Mouse (Mus musculus): ENCODE measurements around the gene Efcab11. TPM values are rescaled to one million over a fixed set of nuclear protein-coding genes. Genes with fewer than 3 reads are reported as not detected.

The Efcab11 gene
- polyA plus RNA-seq, 1 experiment from 2014 or later, result 5.7 TPM

DNA sequence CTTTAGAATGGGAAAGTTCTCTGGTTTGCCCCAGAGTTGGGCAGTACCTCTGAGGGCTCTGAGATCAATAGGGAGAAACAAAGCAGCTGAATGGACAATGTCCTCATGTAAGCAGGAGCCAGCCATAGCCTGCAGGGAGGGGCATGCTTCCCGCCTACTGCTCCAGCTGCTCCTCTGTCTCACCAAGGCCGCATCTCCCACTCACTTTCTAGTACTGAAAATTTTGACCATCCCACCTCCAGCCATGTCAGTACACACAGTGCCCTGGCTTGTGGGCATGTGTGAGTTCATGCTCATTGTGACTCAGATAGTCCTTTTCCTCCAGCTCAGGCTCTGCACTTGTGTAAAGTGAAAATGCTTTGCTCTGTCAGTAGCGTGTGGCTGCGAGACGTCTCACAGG, 20.3 kb upstream of the Efcab11 start:
- H3K36me3 ChIP-seq, result peaks cover 71% of the 10 kb centered on the region
- H3K4me1 ChIP-seq (replicated peaks), result no peaks in the 10 kb centered on the region
- 87% methylated on average over 5 of the region's 5 CpGs for WGBS (ENCODE audit: insufficient replicate concordance)
- H3K27ac ChIP-seq, result no peak overlapping the region
- ATAC-seq (ENCODE audit: low read depth), result no peak
- no peaks in the 10 kb centered on the region for H3K9me3 ChIP-seq (replicated peaks)
- H3K27me3 ChIP-seq, result no peaks in the 10 kb centered on the region
- H3K4me3 ChIP-seq (replicated peaks), result no peak overlapping the region
- DNase-seq, result no peak
- no peak overlapping the region for H3K4me2 ChIP-seq
- no peak overlapping the region for H3K9ac ChIP-seq

- no peak overlapping the region for H3K9ac ChIP-seq
- H3K27me3 ChIP-seq, result no peaks in the 10 kb centered on the region
- DNase-seq, result no peak
- no peak for ATAC-seq (ENCODE audit: low read depth)
- no peak overlapping the region for H3K4me2 ChIP-seq
- WGBS (ENCODE audit: insufficient replicate concordance), result 68% methylated on average over 4 of the region's 4 CpGs
- no peaks in the 10 kb centered on the region for H3K9me3 ChIP-seq (replicated peaks)
- H3K36me3 ChIP-seq, result peaks cover 73% of the 10 kb centered on the region
- no peak overlapping the region for H3K27ac ChIP-seq
- peaks cover 3% of the 10 kb centered on the region; the same call in 1 of the 2 replicates for H3K4me1 ChIP-seq (replicated peaks)
- no peak overlapping the region for H3K4me3 ChIP-seq (replicated peaks)
These were observed 18.7 kb upstream of the Efcab11 start for GRCm38 (mm10) chr12:99902867-99903370.

- Histone ChIP-seq H3K4me3 (replicated peaks) (no peak overlapping the region), H3K27ac (no peak overlapping the region), H3K4me1 (replicated peaks) (peaks cover 3% of the 10 kb centered on the region; the same call in 1 of the 2 replicates), H3K4me2 (no peak overlapping the region), H3K9me3 (replicated peaks) (no peaks in the 10 kb centered on the region), H3K27me3 (no peaks in the 10 kb centered on the region), H3K9ac (no peak overlapping the region), H3K36me3 (peaks cover 70% of the 10 kb centered on the region)
- 65% methylated on average over 8 of the region's 8 CpGs for WGBS (ENCODE audit: insufficient replicate concordance)
- no peak for DNase-seq
- ATAC-seq (ENCODE audit: low read depth), result no peak
These were observed 18.0 kb upstream of the Efcab11 start for GRCm38 (mm10) chr12:99901973-99902866.

- H3K36me3 ChIP-seq, result peaks cover 74% of the 10 kb centered on the region
- H3K9ac ChIP-seq, result no peak overlapping the region
- DNase-seq, result no peak
- no peaks in the 10 kb centered on the region for H3K27me3 ChIP-seq
- WGBS (ENCODE audit: insufficient replicate concordance), result 35% methylated on average over 3 of the region's 3 CpGs
- no peak overlapping the region for H3K27ac ChIP-seq
- H3K4me3 ChIP-seq (replicated peaks), result no peak overlapping the region
- no peak overlapping the region for H3K4me2 ChIP-seq
- no peaks in the 10 kb centered on the region for H3K9me3 ChIP-seq (replicated peaks)
- peaks cover 3% of the 10 kb centered on the region; the same call in 1 of the 2 replicates for H3K4me1 ChIP-seq (replicated peaks)
- ATAC-seq (ENCODE audit: low read depth), result no peak
These were observed 15.8 kb upstream of the Efcab11 start for GRCm38 (mm10) chr12:99899991-99900390.

GRCm38 (mm10) chr12:99898248-99898870, 14.1 kb upstream of the Efcab11 start:
- 69% methylated on average over 16 of the region's 16 CpGs for WGBS (ENCODE audit: insufficient replicate concordance)
- no peak for DNase-seq

DNA sequence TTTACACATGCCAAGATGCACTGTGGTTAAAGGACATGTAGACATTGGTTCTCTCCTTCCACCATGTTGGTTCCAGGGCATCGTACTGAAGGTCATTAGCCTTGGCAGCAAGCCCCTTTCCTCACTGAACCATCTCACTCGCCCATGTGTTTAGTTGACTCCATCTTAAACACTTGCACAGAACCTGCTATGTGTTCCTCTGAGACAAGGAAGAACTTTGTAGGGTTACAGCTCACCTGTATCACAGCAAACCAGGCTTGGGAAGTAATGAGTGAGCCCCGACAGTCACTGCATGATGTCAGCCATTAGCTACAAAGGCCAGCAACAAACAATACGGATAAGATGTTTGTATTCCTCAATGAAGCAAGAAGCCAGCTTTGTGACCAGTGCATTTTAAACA, 13.6 kb upstream of the Efcab11 start:
- Histone ChIP-seq H3K4me2 (no peak overlapping the region), H3K36me3 (peaks cover 76% of the 10 kb centered on the region), H3K27ac (no peak overlapping the region), H3K4me3 (replicated peaks) (no peak overlapping the region), H3K4me1 (replicated peaks) (peaks cover 3% of the 10 kb centered on the region; the same call in 1 of the 2 replicates), H3K9me3 (replicated peaks) (no peaks in the 10 kb centered on the region), H3K27me3 (no peaks in the 10 kb centered on the region), H3K9ac (no peak overlapping the region)
- 80% methylated on average over 4 of the region's 4 CpGs for WGBS (ENCODE audit: insufficient replicate concordance)
- DNase-seq (no peak), ATAC-seq (ENCODE audit: low read depth) (no peak)

More at GRCm38 (mm10) chr12:99898248-99898870, 14.1 kb upstream of the Efcab11 start:
- ATAC-seq (ENCODE audit: low read depth), result peak; percentile 41; the same call in 1 of the 2 replicates
- Histone ChIP-seq H3K27me3 (no peaks in the 10 kb centered on the region), H3K4me1 (replicated peaks) (peaks cover 3% of the 10 kb centered on the region; the same call in 1 of the 2 replicates), H3K9ac (no peak overlapping the region), H3K9me3 (replicated peaks) (no peaks in the 10 kb centered on the region), H3K27ac (no peak overlapping the region), H3K4me3 (replicated peaks) (no peak overlapping the region), H3K4me2 (no peak overlapping the region), H3K36me3 (peaks cover 76% of the 10 kb centered on the region)

- no peaks in the 10 kb centered on the region for H3K9me3 ChIP-seq (replicated peaks)
- H3K27me3 ChIP-seq, result no peaks in the 10 kb centered on the region
- DNase-seq (no peak), ATAC-seq (ENCODE audit: low read depth) (no peak)
- peaks cover 8% of the 10 kb centered on the region for H3K36me3 ChIP-seq
- H3K4me1 ChIP-seq (replicated peaks), result peaks cover 28% of the 10 kb centered on the region
- WGBS (ENCODE audit: insufficient replicate concordance), result 48% methylated on average over 8 of the region's 8 CpGs
- peak overlapping the region; percentile 76 for H3K4me3 ChIP-seq (replicated peaks)
- peak overlapping the region; percentile 93 for H3K4me2 ChIP-seq
- H3K27ac ChIP-seq, result peak overlapping the region; percentile 83
- peak overlapping the region; percentile 91 for H3K9ac ChIP-seq
These were observed 1.2 kb upstream of the Efcab11 start for GRCm38 (mm10) chr12:99885282-99885901.

DNA sequence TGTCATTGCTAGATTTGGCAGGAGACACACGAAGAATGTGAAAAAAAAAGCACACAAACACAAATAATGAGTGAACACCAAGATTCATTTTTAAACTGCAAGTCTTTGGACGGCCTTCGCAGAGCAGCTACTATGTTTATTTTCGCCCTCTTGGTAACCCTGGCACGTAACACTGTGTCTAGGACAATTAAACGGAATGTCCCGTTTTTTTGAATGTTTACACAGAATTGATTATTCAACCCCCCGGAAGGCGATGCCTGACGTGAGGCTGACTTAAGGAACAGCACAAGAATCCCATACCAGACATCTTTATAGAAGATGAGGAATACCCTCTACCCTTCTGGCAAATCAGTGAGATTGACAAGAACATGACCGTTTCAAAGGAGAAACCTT, 530 bp downstream of the Efcab11 start:
- ATAC-seq (ENCODE audit: low read depth) (peak; percentile 9), DNase-seq (peak; percentile 24)
- H3K27ac ChIP-seq, result peak overlapping the region; percentile 94
- H3K9me3 ChIP-seq (replicated peaks), result no peaks in the 10 kb centered on the region
- peaks cover 28% of the 10 kb centered on the region for H3K4me1 ChIP-seq (replicated peaks)
- peak overlapping the region; percentile 91 for H3K9ac ChIP-seq
- peak overlapping the region; percentile 93 for H3K4me2 ChIP-seq
- under 1% methylated on average over 11 of the region's 11 CpGs for WGBS (ENCODE audit: insufficient replicate concordance)
- peak overlapping the region; percentile 76 for H3K4me3 ChIP-seq (replicated peaks)
- no peaks in the 10 kb centered on the region for H3K27me3 ChIP-seq
- peaks cover 4% of the 10 kb centered on the region for H3K36me3 ChIP-seq

DNA sequence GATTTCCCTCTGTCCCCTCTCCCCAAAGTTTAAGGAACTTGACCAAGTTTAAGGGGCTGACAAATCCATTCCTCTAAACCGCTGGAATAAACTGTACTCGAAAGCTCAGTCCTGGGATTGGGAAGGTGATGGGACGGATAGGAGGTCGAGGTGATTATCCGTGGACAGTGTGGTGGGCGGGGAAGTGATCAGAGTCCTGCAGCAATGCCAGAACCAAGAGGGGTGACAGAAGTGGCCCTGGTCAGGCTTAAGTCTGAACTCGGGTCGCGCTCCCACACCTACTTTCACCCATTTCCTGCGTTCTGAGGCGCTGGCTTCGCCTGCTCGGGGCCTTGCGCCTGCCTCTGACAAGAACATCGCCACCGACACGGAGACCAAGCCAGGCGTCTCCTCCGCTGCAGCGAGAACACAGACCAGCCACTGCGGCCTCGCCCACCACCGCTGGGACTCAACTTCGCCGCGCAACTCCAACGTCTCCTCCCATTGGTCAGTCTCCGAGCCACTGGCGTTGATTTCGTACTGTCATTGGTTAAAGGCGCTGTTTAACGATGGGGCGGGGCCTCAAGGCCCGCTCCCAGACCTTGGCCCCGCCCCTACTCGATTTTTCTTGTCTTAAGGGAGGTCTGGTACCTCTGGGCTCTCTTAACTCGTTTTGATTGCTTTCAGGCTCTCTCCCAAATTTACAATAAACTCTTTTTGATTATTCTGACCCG, 1.1 kb downstream of the Efcab11 start:
- peak; percentile 88 for ATAC-seq (ENCODE audit: low read depth)
- H3K4me2 ChIP-seq, result peak overlapping the region; percentile 93
- peak; percentile 92 for DNase-seq
- peak overlapping the region; percentile 91 for H3K9ac ChIP-seq
- H3K4me1 ChIP-seq (replicated peaks), result peaks cover 28% of the 10 kb centered on the region
- peaks cover 3% of the 10 kb centered on the region for H3K36me3 ChIP-seq
- H3K27me3 ChIP-seq, result no peaks in the 10 kb centered on the region
- WGBS (ENCODE audit: insufficient replicate concordance), result under 1% methylated on average over 38 of the region's 38 CpGs
- peak overlapping the region; percentile 94 for H3K27ac ChIP-seq
- peak overlapping the region; percentile 76 for H3K4me3 ChIP-seq (replicated peaks)
- no peaks in the 10 kb centered on the region for H3K9me3 ChIP-seq (replicated peaks)

GRCm38 (mm10) chr12:99874609-99875008, 9.6 kb downstream of the Efcab11 start:
- WGBS (ENCODE audit: insufficient replicate concordance), result 35% methylated on average over 6 of the region's 6 CpGs

More at GRCm38 (mm10) chr12:99874609-99875008, 9.6 kb downstream of the Efcab11 start:
- Histone ChIP-seq H3K9me3 (replicated peaks) (no peaks in the 10 kb centered on the region), H3K27ac (no peak overlapping the region), H3K36me3 (no peaks in the 10 kb centered on the region), H3K27me3 (no peaks in the 10 kb centered on the region), H3K9ac (no peak overlapping the region), H3K4me3 (replicated peaks) (no peak overlapping the region), H3K4me1 (replicated peaks) (peaks cover 12% of the 10 kb centered on the region), H3K4me2 (no peak overlapping the region)
- ATAC-seq (ENCODE audit: low read depth), result no peak
- DNase-seq, result no peak

All from liver, embryonic 13.5 days (tissue).